Mouse (Mus musculus) forebrain, embryonic 11.5 days (tissue): Measurements from ENCODE around the gene Zfp961. TPM values are rescaled to one million over a fixed set of nuclear protein-coding genes. Genes with fewer than 3 reads are reported as not detected.
A peak's percentile ranks its signal among the peaks of the same experiment; 100 is the strongest.
"Not testable (repeated sequence)": the region's sequence is repeated elsewhere in the genome, so short reads cannot be mapped to it uniquely, and the experiment has no call there.

Experiments
- ATAC-seq: fragments of 200-750 bp; cut with Nextera tagmentation; replicated peaks from 2 replicates; pipeline ENCODE4 v1.8.0; 2017; ENCODE audit warnings: moderate TSS enrichment; ENCODE audit not compliant: low FRiP score
- DNase-seq: peaks from one replicate; pipeline ENCODE4 v3.0.0-alpha.2; 2017; ENCODE audit warnings: low spot score
- H3K27ac ChIP-seq: fragments of 300-500 bp; sonication (generic); 2 replicates; pipeline ENCODE4 v1.5.1; 2014; ENCODE audit warnings: low read depth, low read length
- H3K27me3 ChIP-seq: fragments of 300-500 bp; sonication (generic); 2 replicates; pipeline ENCODE4 v1.6.1; 2014; ENCODE audit warnings: mild to moderate bottlenecking, low read length, mixed read lengths; ENCODE audit not compliant: control insufficient read depth, insufficient read depth
- H3K36me3 ChIP-seq: fragments of 300-500 bp; sonication (generic); 2 replicates; pipeline ENCODE4 v1.6.1; 2014; ENCODE audit warnings: mild to moderate bottlenecking, low read length, moderate library complexity, mixed read lengths; ENCODE audit not compliant: control insufficient read depth, insufficient read depth
- H3K4me1 ChIP-seq: fragments of 300-500 bp; sonication (generic); replicated peaks from 2 replicates; pipeline ENCODE4 v1.6.1; 2014; ENCODE audit warnings: low read length, mixed read lengths; ENCODE audit not compliant: control insufficient read depth, insufficient read depth
- H3K4me2 ChIP-seq: fragments of 300-500 bp; sonication (generic); 2 replicates; pipeline ENCODE4 v1.6.1; 2014; ENCODE audit warnings: low read depth, mild to moderate bottlenecking, low read length, moderate library complexity, mixed read lengths; ENCODE audit not compliant: severe bottlenecking
- H3K4me3 ChIP-seq: fragments of 300-500 bp; sonication (generic); 2 replicates; pipeline ENCODE4 v1.5.1; 2014; ENCODE audit warnings: low read depth, low read length
- H3K9ac ChIP-seq: fragments of 300-500 bp; sonication (generic); 2 replicates; pipeline ENCODE4 v1.6.1; 2014; ENCODE audit warnings: low read length
- H3K9me3 ChIP-seq: fragments of 300-500 bp; sonication (generic); 2 replicates; pipeline ENCODE4 v1.6.1; 2016; ENCODE audit warnings: low read length, mixed read lengths; ENCODE audit not compliant: control insufficient read depth
- WGBS: fragments of 180-500 bp; shearing (Covaris S2); extraction: QIAGEN DNeasy Blood & Tissue Kit; methylation state at CpG from one replicate; pipeline ENCODE4 v1.1.7; 2014; 5-methylcytosine and 5-hydroxymethylcytosine counted together
- polyA plus RNA-seq: library from polyadenylated mRNA; unstranded; fragments of >200 nt; fragmentation: Nextera tagmentation; extraction: Ambion mirVana; gene quantifications from 2 replicates; pipeline ENCODE4 v1.2.1, GENCODE M21; 2014

The Zfp961 gene
- 29.0 and 31.2 TPM in 2 replicates for polyA plus RNA-seq

GRCm38 (mm10) chr8:71950482-71951221, at the start of gene Zfp961:
TSS of gene Zfp961 (plus strand) at chr8:71951038.
- Histone ChIP-seq H3K4me3 (peak within 1 kb of the TSS; percentile 77), H3K9ac (peak within 1 kb of the TSS; percentile 86), H3K36me3 (no peaks in the 10 kb centered on the region; the same call in 1 of the 2 replicates), H3K9me3 (peaks cover 4% of the 10 kb centered on the region; the same call in 1 of the 2 replicates), H3K27ac (peak within 1 kb of the TSS; percentile 57; the same call in 1 of the 2 replicates), H3K4me2 (peak within 1 kb of the TSS; percentile 70), H3K27me3 (no peaks in the 10 kb centered on the region), H3K4me1 (peaks cover 2% of the 10 kb centered on the region; the same call in 1 of the 2 replicates)
- WGBS: 5% methylated on average over 34 of the region's 34 CpGs
- ATAC-seq: peak; percentile 100
- peak; percentile 95 for DNase-seq

GRCm38 (mm10) chr8:71903084-71903483, 47.8 kb upstream of the Zfp961 start:
- not testable (repeated sequence) for H3K4me3 ChIP-seq, H3K9me3 ChIP-seq, H3K4me1 ChIP-seq, H3K36me3 ChIP-seq, H3K9ac ChIP-seq, H3K27me3 ChIP-seq, ATAC-seq, DNase-seq, H3K27ac ChIP-seq, H3K4me2 ChIP-seq
- WGBS: 83% methylated on average over 1 of the region's 1 CpGs

GRCm38 (mm10) chr8:71906809-71907208, 44.0 kb upstream of the Zfp961 start:
- 89% methylated on average over 1 of the region's 1 CpGs for WGBS
- Histone ChIP-seq H3K9ac (no peak overlapping the region), H3K9me3 (no peaks in the 10 kb centered on the region), H3K36me3 (no peaks in the 10 kb centered on the region), H3K4me2 (no peak overlapping the region), H3K4me1 (no peaks in the 10 kb centered on the region), H3K27ac (no peak overlapping the region), H3K4me3 (no peak overlapping the region), H3K27me3 (no peaks in the 10 kb centered on the region)
- DNase-seq (no peak), ATAC-seq (no peak)

DNA sequence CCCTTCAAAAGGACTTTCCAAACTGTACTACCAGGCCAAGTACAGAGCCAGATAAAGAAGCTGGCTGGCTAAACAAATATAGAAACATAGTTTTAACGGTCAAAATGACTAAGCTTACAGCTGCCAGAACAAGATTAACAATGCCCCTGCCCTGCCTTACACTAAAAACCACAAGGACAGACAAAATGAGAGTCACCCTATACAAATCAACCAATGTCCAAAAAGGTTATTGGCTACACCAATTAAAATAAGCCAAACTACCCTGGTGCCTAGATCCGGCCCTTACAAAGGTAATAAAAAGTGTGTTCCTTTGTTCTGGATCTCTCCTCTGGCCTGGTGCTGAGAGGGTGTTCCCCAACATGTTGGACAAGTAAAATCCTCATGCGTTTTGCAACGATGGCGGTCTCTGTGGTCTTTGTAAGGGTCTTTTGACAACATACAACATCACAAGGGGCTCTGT, 43.0 kb upstream of the Zfp961 start:
- Histone ChIP-seq H3K9ac (peak overlapping the region; percentile 89; the same call in 1 of the 2 replicates), H3K27ac (peak overlapping the region; percentile 93; the same call in 1 of the 2 replicates), H3K9me3 (no peaks in the 10 kb centered on the region), H3K4me2 (peak overlapping the region; percentile 63; the same call in 1 of the 2 replicates), H3K4me1 (no peaks in the 10 kb centered on the region), H3K36me3 (no peaks in the 10 kb centered on the region), H3K27me3 (no peaks in the 10 kb centered on the region), H3K4me3 (peak overlapping the region; percentile 60; the same call in 1 of the 2 replicates)
- WGBS: 95% methylated on average over 5 of the region's 5 CpGs
- DNase-seq: peak; percentile 50
- no peak for ATAC-seq

DNA sequence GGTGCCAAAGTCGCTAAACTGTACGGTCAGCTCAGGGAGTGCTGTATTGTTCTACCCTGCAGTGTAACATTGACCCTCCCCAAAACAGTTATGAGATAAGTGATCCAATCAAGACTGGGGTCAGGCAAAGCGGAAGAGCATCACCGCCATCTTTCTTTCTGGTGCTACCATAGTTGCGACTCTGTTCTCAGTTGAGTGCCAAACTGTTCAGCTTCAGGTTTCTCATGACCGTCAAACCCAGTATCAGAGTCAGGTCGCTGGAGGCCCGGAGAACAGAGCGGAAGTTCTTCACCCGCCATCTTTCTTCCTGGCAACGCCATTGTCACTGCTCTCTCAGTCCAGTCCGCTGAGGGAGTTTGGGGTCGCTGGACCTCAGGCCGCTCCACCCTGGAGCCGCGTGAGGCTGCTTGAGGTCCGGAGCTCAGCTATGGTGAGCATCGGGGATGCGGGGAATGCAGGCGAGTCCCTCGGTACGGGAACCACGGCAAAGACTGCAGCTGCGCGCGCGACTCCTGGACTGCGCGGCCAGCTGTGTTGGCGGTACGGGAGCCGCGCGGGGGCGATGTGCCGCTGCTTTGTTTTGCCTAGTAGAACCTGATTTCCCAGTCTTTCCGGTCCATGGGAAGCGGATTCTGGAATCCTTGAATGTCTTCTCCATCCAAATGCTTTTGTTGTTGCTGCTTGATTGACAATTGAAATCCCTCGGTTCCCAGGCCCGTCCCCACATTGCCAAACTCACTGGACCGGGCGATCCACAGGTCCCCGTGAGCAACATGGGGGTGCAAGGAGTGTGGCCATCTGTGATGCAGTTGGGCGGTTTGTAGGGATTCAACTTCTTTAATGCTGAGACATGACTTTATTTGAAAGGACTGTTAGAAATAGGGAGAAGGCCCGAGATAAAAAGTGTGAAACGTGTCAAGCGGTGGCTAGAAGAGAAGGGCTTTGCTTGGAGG, 42.3 kb upstream of the Zfp961 start, which contains the start of the genes Zfp882 and Zfp617:
TSS of gene Zfp882 (plus strand) at position 300 of the 953 bp plus-strand sequence.
TSS of gene Zfp617 (plus strand) at position 327 of the 953 bp plus-strand sequence.
- Histone ChIP-seq H3K27me3 (no peaks in the 10 kb centered on the region), H3K36me3 (no peaks in the 10 kb centered on the region; the same call in 1 of the 2 replicates), H3K9me3 (no peaks in the 10 kb centered on the region), H3K4me3 (peak within 1 kb of the TSS; percentile 60), H3K9ac (peak within 1 kb of the TSS; percentile 89), H3K4me1 (no peaks in the 10 kb centered on the region), H3K4me2 (peak within 1 kb of the TSS; percentile 63), H3K27ac (peak within 1 kb of the TSS; percentile 93)
- ATAC-seq (peak; percentile 95), DNase-seq (peak; percentile 92)
- WGBS: 5% methylated on average over 47 of the region's 47 CpGs

DNA sequence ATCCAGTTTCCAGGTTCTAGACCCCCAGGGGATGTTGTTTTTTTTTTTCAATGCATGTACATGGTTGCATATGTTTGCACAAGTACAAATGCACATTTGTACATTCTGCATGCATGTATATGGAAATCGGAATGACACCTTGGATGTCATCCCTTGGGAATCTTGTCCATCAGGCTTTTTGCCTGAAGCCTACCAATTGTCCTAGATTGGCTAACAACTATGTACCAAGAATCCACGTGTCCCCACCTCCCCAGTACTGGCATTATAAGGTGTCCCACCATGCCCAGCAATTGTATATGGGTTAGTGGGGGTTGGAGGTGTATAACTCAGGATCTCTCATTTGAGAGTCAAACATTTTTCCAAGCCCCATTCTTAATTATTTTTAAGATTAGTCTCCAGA, 38.6 kb upstream of the Zfp961 start:
- ATAC-seq: no peak
- Histone ChIP-seq H3K4me3 (no peak overlapping the region), H3K4me2 (no peak overlapping the region), H3K27ac (no peak overlapping the region), H3K9ac (no peak overlapping the region), H3K4me1 (no peaks in the 10 kb centered on the region), H3K9me3 (no peaks in the 10 kb centered on the region), H3K27me3 (no peaks in the 10 kb centered on the region), H3K36me3 (peaks cover 8% of the 10 kb centered on the region; the same call in 1 of the 2 replicates)
- DNase-seq: no peak
- WGBS: 85% methylated on average over 2 of the region's 2 CpGs

DNA sequence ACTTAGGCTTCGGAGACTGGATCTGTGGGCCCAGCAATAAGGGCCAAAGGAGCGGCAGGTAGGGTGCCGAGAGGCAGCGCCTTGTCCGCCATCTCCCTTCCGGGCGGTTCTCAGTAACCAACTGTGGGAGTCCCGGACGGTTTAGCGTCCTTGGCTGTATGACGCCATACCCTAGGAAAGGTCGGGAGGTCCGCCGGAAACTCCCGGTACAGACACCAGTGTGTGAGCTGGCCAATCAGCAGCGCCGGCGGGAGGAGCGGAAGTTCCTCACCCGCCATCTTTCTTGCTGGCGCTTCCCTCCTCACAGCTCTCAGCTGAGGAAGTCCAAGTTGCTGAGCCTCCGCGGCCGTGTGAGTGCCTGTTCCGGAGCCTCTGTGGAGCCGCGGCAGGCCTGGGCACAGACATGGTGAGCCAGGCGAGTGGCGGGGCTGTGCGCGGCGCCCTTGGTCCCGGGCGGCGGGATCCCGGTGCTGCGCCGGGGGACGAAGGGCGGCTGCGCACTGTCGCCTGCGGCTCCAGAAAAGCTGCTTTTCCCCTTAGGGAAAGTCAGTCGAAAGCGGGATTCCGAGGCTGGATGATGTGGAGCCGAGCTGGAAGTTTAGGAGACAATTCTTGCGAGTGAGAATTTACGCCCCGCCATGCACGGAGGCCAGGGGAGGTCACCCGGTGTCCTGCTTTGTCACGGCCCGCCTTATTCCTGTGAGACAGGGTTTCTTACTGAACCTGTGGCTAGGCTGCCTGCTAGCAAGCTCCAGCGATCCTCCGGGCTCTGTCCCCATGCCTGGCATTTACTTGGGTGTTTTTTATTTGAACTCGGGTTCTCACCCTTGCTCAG, 28.1 kb upstream of the Zfp961 start:
- under 1% methylated on average over 57 of the region's 57 CpGs for WGBS
- H3K27ac ChIP-seq: peak overlapping the region; percentile 97
- ATAC-seq: peak; percentile 100

More for the DNA sequence above, 28.1 kb upstream of the Zfp961 start:
- H3K27me3 ChIP-seq: no peaks in the 10 kb centered on the region
- H3K36me3 ChIP-seq: no peaks in the 10 kb centered on the region
- peak; percentile 94 for DNase-seq
- peak overlapping the region; percentile 70 for H3K4me2 ChIP-seq
- H3K9ac ChIP-seq: peak overlapping the region; percentile 90
- H3K9me3 ChIP-seq: no peaks in the 10 kb centered on the region
- H3K4me3 ChIP-seq: peak overlapping the region; percentile 70
- H3K4me1 ChIP-seq: no peaks in the 10 kb centered on the region; the same call in 1 of the 2 replicates
